Mouse (Mus musculus): ENCODE measurements around the gene Ccdc85c.

Ccdc85c gene

GRCm38 (mm10) chr12:108268970-108269369, 6.3 kb downstream of the Ccdc85c start:
- DNase-seq (ENCODE audit: low spot score in 2 of 2), result no peak

- no peak for DNase-seq (ENCODE audit: low spot score in 2 of 2)
Observed at GRCm38 (mm10) chr12:108267653-108268052, 7.6 kb downstream of the Ccdc85c start.

GRCm38 (mm10) chr12:108265831-108266619, 9.2 kb downstream of the Ccdc85c start:
- no peak for DNase-seq (ENCODE audit: low spot score in 2 of 2)

- no peak for DNase-seq (ENCODE audit: low spot score in 2 of 2)
Observed at GRCm38 (mm10) chr12:108264918-108265317, 10.3 kb downstream of the Ccdc85c start.

GRCm38 (mm10) chr12:108260950-108261349, 14.3 kb downstream of the Ccdc85c start:
- DNase-seq (ENCODE audit: low spot score in 2 of 2), result no peak

GRCm38 (mm10) chr12:108259322-108260049, 15.7 kb downstream of the Ccdc85c start:
- DNase-seq (ENCODE audit: low spot score in 2 of 2), result no peak

GRCm38 (mm10) chr12:108256734-108257133, 18.5 kb downstream of the Ccdc85c start:
- DNase-seq (ENCODE audit: low spot score in 2 of 2), result no peak

- no peak for DNase-seq (ENCODE audit: low spot score in 2 of 2)
Observed at GRCm38 (mm10) chr12:108255960-108256359, 19.3 kb downstream of the Ccdc85c start.

GRCm38 (mm10) chr12:108255511-108255919, 19.7 kb downstream of the Ccdc85c start:
- DNase-seq (ENCODE audit: low spot score in 2 of 2), result no peak

GRCm38 (mm10) chr12:108253042-108253441, 22.2 kb downstream of the Ccdc85c start:
- DNase-seq (ENCODE audit: low spot score in 2 of 2), result no peak

- DNase-seq (ENCODE audit: low spot score in 2 of 2), result no peak
Observed at GRCm38 (mm10) chr12:108251825-108252542, 23.2 kb downstream of the Ccdc85c start.

- DNase-seq (ENCODE audit: low spot score in 2 of 2), result no peak
Observed at GRCm38 (mm10) chr12:108251034-108251792, 24.0 kb downstream of the Ccdc85c start.

GRCm38 (mm10) chr12:108249522-108249921, 25.7 kb downstream of the Ccdc85c start:
- no peak for DNase-seq (ENCODE audit: low spot score in 2 of 2)

GRCm38 (mm10) chr12:108249019-108249418, 26.2 kb downstream of the Ccdc85c start:
- DNase-seq (ENCODE audit: low spot score in 2 of 2), result no peak

- no peak for DNase-seq (ENCODE audit: low spot score in 2 of 2)
Observed at GRCm38 (mm10) chr12:108246759-108247500, 28.3 kb downstream of the Ccdc85c start.

- no peak for DNase-seq (ENCODE audit: low spot score in 2 of 2)
Observed at GRCm38 (mm10) chr12:108245579-108245978, 29.6 kb downstream of the Ccdc85c start.

- peak in 1 of 2 experiments; percentile 41 for DNase-seq (ENCODE audit: low spot score in 2 of 2)
Observed at GRCm38 (mm10) chr12:108244778-108245177, 30.4 kb downstream of the Ccdc85c start.

GRCm38 (mm10) chr12:108242243-108242745, 32.9 kb downstream of the Ccdc85c start:
- DNase-seq (ENCODE audit: low spot score in 2 of 2), result no peak

GRCm38 (mm10) chr12:108241626-108242025, 33.6 kb downstream of the Ccdc85c start:
- no peak for DNase-seq (ENCODE audit: low spot score in 2 of 2)

- no peak for DNase-seq (ENCODE audit: low spot score in 2 of 2)
Observed at GRCm38 (mm10) chr12:108240953-108241588, 34.2 kb downstream of the Ccdc85c start.

All from spleen, postnatal 10 days (tissue).